Mouse (Mus musculus) WW6 (cell line): ENCODE results near the gene Pgr.

Experiments
- DNase-seq: peaks from one replicate; pipeline ENCODE4 v3.0.0-alpha.2; 2013; ENCODE audit warnings: low read depth, low spot score

Gene Pgr

DNA sequence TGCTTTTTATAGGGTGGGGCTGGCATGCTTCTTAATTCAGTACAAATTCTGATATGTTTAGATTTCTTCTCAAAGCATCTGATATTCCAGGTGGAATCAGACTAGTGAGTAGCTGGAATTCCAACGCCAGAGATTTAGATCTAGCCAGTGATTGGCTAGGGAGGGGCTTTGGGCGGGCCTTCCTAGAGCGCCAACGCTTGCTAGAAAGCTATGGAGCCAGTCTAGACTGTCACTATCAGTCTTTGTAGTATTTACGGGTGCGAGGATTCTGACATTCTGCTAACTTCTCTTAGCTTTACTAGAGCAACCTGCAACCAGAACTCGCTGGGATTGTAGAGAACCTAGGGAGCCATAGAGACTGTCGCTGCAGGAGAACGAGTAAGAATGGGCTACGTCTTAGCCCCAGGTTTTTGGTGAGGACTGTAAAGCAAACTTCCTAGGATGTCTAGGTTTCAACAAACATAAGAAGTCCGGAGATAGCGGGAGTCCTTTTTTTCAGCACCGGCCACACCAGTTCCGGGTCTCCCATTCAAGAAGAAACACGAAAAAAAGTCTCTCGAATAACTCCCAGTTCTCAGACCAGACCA is at the start of gene Pgr:
Gene Pgr (plus strand): TSS at position 218 of the 587 bp plus-strand sequence.
- DNase-seq: no peak

DNA sequence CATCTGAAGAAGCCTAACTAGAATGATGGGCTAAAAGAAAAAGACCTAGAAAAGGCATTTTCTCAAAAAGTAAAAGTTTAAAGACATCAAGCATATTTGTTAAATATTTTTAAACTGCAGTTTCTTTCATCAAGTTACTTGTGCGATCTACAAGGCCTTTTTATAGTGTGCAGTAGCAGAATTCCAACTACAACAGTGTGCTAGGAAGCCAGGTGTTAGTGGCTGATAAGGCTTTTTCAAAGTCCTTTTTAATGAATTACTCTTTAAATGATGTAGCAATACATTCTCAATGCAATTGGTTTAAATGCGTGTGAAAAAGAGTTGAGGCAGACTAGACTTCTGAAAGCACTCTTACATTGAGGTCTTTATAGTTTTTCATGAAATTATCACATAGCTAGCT is 42.2 kb upstream of the Pgr start:
- no peak for DNase-seq

- DNase-seq: no peak
Observed at GRCm38 (mm10) chr9:8868511-8868910, 31.1 kb upstream of the Pgr start.

DNA sequence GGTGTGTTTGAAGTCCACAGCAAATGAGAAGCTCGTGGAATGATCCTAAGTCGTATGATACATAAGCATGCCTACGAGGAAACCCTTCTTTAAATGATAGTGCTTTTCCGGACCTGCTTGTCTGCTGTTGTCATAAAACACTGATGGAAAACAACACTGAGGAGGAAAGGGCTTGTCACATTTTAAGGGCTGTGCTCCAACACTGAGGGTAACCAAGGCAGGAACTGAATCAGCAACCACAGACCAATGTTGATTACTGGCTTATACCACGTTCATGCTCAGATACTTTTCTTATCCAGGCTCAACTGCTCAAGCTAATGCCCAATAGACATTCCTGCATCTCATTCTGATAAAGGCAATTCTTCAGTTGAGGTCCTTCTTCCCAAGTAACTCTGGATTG is 4.4 kb upstream of the Pgr start:
- no peak for DNase-seq

GRCm38 (mm10) chr9:8900203-8901012 is 775 bp downstream of the Pgr start:
- peak; percentile 24 for DNase-seq

DNA sequence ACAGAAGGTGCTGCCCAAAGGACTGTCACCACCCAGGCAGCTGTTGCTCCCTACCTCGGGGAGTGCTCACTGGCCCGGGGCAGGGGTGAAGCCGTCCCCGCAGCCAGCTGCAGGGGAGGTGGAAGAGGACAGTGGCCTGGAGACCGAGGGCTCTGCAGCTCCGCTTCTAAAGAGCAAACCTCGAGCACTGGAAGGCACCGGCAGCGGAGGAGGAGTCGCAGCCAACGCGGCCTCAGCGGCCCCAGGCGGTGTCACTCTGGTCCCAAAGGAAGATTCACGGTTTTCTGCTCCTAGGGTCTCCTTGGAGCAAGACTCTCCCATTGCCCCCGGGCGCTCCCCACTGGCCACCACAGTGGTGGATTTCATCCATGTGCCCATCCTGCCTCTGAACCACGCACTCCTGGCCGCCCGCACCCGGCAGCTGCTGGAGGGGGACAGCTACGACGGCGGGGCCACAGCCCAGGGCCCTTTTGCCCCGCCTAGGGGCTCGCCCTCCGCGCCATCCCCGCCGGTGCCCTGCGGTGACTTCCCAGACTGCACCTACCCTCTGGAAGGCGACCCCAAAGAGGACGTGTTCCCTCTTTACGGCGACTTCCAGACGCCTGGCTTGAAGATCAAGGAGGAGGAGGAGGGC is 1.5 kb downstream of the Pgr start:
- DNase-seq: peak; percentile 13

GRCm38 (mm10) chr9:8901647-8902131 is 2.1 kb downstream of the Pgr start:
- peak; percentile 43 for DNase-seq

GRCm38 (mm10) chr9:8902277-8902676 is 2.6 kb downstream of the Pgr start:
- no peak for DNase-seq

DNA sequence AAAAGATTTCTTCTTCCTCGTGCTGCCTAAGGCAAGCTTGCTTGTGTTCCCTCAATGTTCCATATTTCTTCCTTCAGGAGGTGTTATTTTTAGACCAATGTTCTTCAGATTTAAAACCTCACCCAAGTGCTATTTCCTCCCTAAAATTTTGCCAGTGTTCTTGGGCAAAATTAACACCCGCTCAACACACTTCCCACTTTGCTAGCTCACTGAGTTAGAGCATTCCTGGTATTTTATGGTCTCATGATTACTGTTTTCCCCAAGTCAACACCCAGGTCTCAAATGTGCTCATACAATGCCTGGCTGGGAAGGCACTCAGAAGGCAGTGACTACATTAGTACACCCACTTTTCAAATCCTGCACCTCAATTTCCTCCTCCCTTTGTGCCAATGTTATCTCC is 27.9 kb downstream of the Pgr start:
- no peak for DNase-seq

DNA sequence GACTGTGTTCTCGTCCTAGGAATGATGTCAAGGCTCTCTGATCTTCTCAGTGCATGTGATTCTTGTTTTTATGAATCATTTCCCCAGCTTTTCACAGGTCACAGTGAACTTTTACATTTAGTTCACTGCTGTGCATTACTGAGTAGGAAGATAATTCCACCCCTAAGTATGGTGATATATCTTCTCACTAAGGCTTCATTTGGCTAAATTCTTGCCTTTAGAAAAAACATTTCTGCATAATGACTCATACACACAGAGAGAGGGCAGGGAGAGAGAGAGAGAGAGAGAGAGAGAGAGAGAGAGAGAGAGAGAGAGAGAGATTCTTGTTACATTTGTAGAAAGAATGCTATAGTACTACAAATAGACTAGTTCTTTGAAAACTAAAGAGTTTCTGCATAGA is 38.1 kb downstream of the Pgr start:
- DNase-seq: no peak

DNA sequence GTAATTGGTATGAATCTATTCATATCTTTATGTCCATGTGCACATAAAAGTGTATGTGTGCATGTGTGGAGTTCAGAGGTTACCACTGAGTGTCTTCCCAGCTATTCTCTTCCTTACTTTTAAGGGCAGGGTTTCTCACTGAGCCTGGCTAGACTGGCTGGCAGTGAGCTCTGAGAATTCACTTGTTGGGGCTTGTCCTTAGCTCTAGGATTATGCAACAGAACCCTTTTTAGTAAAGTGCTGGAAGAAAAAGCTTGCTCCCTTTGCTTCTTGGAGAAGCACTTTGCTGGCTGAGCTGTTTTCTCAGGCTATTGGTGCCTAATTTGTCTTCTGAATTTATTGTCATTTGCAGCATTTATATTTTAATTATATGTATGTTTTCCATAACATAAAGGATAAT is 53.7 kb downstream of the Pgr start:
- DNase-seq: no peak

DNA sequence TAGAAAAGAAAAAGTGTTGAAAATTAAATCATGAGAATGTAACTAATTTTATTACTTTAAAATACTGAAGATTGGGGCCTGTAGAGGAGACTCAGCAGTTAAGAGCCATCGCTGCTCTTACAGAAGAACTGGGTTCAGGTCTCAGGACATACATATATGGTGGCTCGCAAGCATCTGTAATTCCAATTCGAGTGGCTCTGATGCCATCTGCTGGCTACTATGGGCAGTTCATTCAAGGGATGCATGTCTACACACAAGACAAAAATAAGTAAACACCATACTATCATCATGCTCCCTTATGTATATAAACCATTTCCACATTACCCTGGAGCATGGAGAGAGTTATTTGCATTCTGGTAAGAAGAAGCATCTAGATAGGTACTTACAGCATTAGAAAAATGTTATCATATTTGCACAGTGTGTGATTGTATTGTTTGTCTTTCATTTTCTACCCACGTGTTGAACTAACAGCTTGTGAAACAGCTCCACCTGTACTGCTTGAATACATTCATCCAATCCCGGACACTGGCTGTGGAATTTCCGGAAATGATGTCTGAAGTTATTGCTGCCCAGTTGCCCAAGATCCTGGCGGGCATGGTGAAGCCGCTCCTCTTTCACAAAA is 65.0 kb downstream of the Pgr start:
- DNase-seq: peak; percentile 34

GRCm38 (mm10) chr9:8970240-8970639 is 70.6 kb downstream of the Pgr start:
- DNase-seq: no peak

DNA sequence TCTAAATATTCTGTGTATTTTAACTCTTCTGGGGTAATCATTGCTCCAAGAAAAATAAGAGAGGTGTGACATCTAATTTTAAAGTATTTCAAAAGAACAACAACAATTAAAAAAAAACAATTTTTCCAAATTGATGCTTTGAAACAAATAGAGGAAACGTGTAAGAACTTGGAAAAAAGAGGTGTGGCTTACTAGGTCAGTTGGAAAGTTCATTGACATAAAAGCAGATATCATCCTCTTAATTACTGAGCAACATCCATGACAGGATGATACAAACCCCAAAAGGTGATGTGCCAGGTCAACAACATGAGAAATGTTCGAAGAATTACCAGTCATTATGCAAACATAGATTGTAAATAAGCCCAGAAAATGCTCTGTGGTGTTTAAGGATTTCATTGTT is 71.9 kb downstream of the Pgr start, which contains the start of gene Gm16485:
Gene Gm16485 (plus strand): TSS at position 301 of the 400 bp plus-strand sequence.
- DNase-seq: no peak

- DNase-seq: no peak
Observed at GRCm38 (mm10) chr9:8977775-8978174, 78.1 kb downstream of the Pgr start.

- no peak for DNase-seq
Observed at GRCm38 (mm10) chr9:8982315-8982714, 82.7 kb downstream of the Pgr start.

GRCm38 (mm10) chr9:8996494-8996893 is 96.9 kb downstream of the Pgr start:
- DNase-seq: no peak

DNA sequence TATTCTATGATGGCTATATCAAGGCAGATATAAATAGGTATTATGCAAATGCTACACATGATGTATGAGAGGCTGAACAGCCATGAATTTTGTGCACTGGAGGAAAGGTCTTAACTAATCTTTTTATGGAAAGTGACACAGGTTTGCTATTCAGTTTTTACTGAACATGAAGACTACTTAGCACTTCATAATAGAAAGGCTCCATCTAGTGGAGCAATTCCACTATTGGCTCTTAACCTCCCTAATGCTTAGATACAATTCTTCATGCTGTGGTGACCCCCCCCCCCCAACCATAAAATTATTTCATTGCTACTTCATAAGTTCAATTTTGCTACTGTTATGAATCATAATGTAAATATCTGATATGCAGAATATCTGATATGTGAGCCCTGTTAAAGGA is 101.5 kb downstream of the Pgr start:
- DNase-seq: no peak

- DNase-seq: no peak
Observed at GRCm38 (mm10) chr9:9015108-9015507, 115.5 kb downstream of the Pgr start.
